Mouse (Mus musculus) liver, adult 2 months (tissue): ENCODE measurements around the gene Rnf169.
"Not testable (repeated sequence)": the region's sequence is repeated elsewhere in the genome, so short reads cannot be mapped to it uniquely, and the experiment has no call there.

ENCODE experiments used
- CTCF ChIP-seq: fragments of 200-500 bp; IDR thresholded peaks from 2 replicates; pipeline ENCODE4 v1.5.1; 2011; ENCODE audit warnings: low read depth, low read length, control low read depth
- POLR2A ChIP-seq: fragments of 200-500 bp; IDR thresholded peaks from 2 replicates; pipeline ENCODE4 v1.6.1; 2011; ENCODE audit warnings: low read length, control low read depth; ENCODE audit not compliant: insufficient read depth; ENCODE audit errors: extremely low read depth

DNA sequence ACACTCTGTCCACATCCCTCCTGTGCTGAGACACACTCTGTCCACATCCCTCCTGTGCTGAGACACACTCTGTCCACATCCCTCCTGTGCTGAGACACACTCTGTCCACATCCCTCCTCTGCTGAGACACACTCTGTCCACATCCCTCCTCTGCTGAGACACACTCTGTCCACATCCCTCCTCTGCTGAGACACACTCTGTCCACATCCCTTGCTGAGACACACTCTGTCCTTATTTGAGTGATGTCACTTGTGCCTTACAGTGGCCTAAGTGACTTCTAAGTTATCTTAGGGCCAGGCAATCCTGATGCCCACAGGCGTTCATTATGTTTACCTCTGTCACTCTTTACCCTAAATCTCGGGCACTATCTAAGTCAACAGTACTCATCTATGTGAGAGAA, 19.7 kb downstream of the Rnf169 start:
- not testable (repeated sequence) for TF ChIP-seq CTCF, POLR2A
